Mouse (Mus musculus) stomach, postnatal 0 days (tissue): ENCODE data around the gene Sox5.

Experiments used
- CTCF ChIP-seq: IDR thresholded peaks from 2 replicates; pipeline ENCODE4 v1.5.1; 2016; ENCODE audit warnings: antibody characterized with exemption, low read depth, mild to moderate bottlenecking, moderate library complexity
- EP300 ChIP-seq: optimal IDR thresholded peaks from 2 replicates; pipeline ENCODE3; 2016; ENCODE audit warnings: antibody characterized with exemption

- no peak for TF ChIP-seq CTCF
- TF ChIP-seq EP300 = no peak
Measured at GRCm38 (mm10) chr6:144103612-144104011, 678.2 kb downstream of the Sox5 start.
